Mouse (Mus musculus): Measurements from ENCODE around the gene Brca2. TPM values are rescaled to one million over a fixed set of nuclear protein-coding genes. Genes with fewer than 3 reads are reported as not detected.

Gene Brca2
- total and polyA plus RNA-seq, 3 experiments: 13.8 to 24.0 (median 17.1) TPM

GRCm38 (mm10) chr5:150519551-150519950 is 2.9 kb upstream of the Brca2 start (continued):
- TF ChIP-seq MAX (IDR thresholded peaks at IDR 0.05; ENCODE audit: low read length): no peak
- 0 out of 2 replicates have a peak, but pooled peaks have one; percentile 26 for TF ChIP-seq JUND (conservative IDR thresholded peaks at IDR 0.05; ENCODE audit: low read depth, low read length)
- TF ChIP-seq PAX5 (IDR thresholded peaks at IDR 0.05; ENCODE audit: low read length): no peak

- H3K4me2 ChIP-seq (ENCODE audit: insufficient read depth, low read depth, poor library complexity, severe bottlenecking): peak overlapping the region; percentile 93
- no peaks in the 10 kb centered on the region for H3K9me3 ChIP-seq (replicated peaks; ENCODE audit: low read length)
- peaks cover 6 to 14% of the 10 kb centered on the region in 2 experiments for H3K36me3 ChIP-seq (replicated peaks in 1 of 2; ENCODE audit: control insufficient read depth in 1 of 2, insufficient read depth in 1 of 2, low read length in 1 of 2)
- peak overlapping the region; percentile 83 to 91 (median 88) for H3K4me3 ChIP-seq (replicated peaks in 1 of 3; ENCODE audit: low read depth in 2 of 3, low read length in 2 of 3, poor library complexity in 1 of 3)
- in situ Hi-C loops (cut with MboI; ENCODE audit: low pct_ligation_motif_present, low pct_unique_long_range_greater_than_20kb, low sequenced_read_pairs): no loop called here
- dilution Hi-C loops (cut with MboI; ENCODE audit: extremely low pct_ligation_motif_present, extremely low pct_unique_long_range_greater_than_20kb, low sequenced_read_pairs): no loop called here
- peak; percentile 23 for DNase-seq (ENCODE audit: extremely low read depth)
- no peaks in the 10 kb centered on the region; the same call in 1 of the 2 replicates for H3K79me2 ChIP-seq (replicated peaks; ENCODE audit: control insufficient read depth, extremely low read depth, insufficient read depth, poor library complexity, severe bottlenecking)
- H3K27ac ChIP-seq (ENCODE audit: insufficient read depth, low read depth): 0 out of 2 replicates have a peak overlapping the region, but pooled peaks have one; percentile 14
- H3K27me3 ChIP-seq (replicated peaks): no peaks in the 10 kb centered on the region
- TF ChIP-seq TBP (conservative IDR thresholded peaks at IDR 0.05; ENCODE audit: low read depth, low read length): no peak
- TF ChIP-seq CHD1 (IDR thresholded peaks at IDR 0.05; ENCODE audit: low read depth, low read length): no peak
- TF ChIP-seq ELF1 (IDR thresholded peaks at IDR 0.05; ENCODE audit: low read depth, low read length): no peak
- no peak for TF ChIP-seq SIN3A (IDR thresholded peaks at IDR 0.05; ENCODE audit: low read length)
- TF ChIP-seq JUN (IDR thresholded peaks at IDR 0.05; ENCODE audit: insufficient read depth, low read depth, low read length): no peak
- TF ChIP-seq ZNF384 (IDR thresholded peaks at IDR 0.05; ENCODE audit: low read depth, low read length): no peak
- TF ChIP-seq MAFK (IDR thresholded peaks at IDR 0.05; ENCODE audit: insufficient replicate concordance, low read length): no peak
- TF ChIP-seq MXI1 (IDR thresholded peaks at IDR 0.05; ENCODE audit: low read depth, low read length): no peak
- TF ChIP-seq MEF2A (IDR thresholded peaks at IDR 0.05; ENCODE audit: borderline replicate concordance, low read depth, low read length): no peak
- TF ChIP-seq USF2 (conservative IDR thresholded peaks at IDR 0.05; ENCODE audit: low read depth, low read length): no peak
- TF ChIP-seq MYC (IDR thresholded peaks at IDR 0.05; ENCODE audit: low read depth, low read length): no peak
- TF ChIP-seq E2F4 (IDR thresholded peaks at IDR 0.05; ENCODE audit: insufficient replicate concordance, low read depth, low read length): no peak
- TF ChIP-seq RCOR1 (conservative IDR thresholded peaks at IDR 0.05; ENCODE audit: low read depth, low read length): no peak
- TF ChIP-seq RAD21 (IDR thresholded peaks at IDR 0.05; ENCODE audit: low read depth, low read length): no peak
- TF ChIP-seq IRF4 (IDR thresholded peaks at IDR 0.05; ENCODE audit: low read depth, low read length): no peak
- H3K4me1 ChIP-seq (ENCODE audit: control insufficient read depth in 1 of 2, insufficient read depth in 2 of 2): peaks cover 5 to 18% of the 10 kb centered on the region in 2 experiments; a peak in 3 of 4 replicates
- H3K9ac ChIP-seq (ENCODE audit: insufficient read depth, low read depth): peak overlapping the region; percentile 78
Observed at GRCm38 (mm10) chr5:150522867-150523234, 421 bp downstream of the Brca2 start.

DNA sequence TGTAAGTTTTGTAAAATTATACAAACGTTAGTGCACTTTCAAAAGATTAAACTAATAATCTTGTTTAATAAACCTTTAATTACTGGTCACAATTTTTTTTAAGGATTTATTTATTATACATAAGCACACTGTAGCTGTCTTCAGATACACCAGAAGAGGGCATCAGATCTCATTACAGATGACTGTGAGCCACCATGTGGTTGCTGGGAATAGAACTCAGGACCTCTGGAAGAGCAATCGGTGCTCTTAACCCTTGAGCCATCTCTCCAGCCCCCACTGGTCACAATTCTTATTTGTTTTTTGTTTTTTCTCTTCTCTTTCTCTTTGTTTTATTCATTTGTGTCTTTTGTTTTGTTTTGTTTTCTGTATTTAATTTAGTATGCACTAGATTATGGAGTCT is 2.8 kb downstream of the Brca2 start:
- dilution Hi-C loops (cut with MboI; ENCODE audit: extremely low pct_ligation_motif_present, extremely low pct_unique_long_range_greater_than_20kb, low sequenced_read_pairs): no loop called here

More for the DNA sequence above, 2.8 kb downstream of the Brca2 start:
- Histone ChIP-seq H3K27ac (ENCODE audit: insufficient read depth, low read depth) (no peak overlapping the region), H3K4me2 (ENCODE audit: insufficient read depth, low read depth, poor library complexity, severe bottlenecking) (no peak overlapping the region), H3K4me1 (ENCODE audit: control insufficient read depth in 1 of 2, insufficient read depth in 2 of 2) (peaks cover 5 to 18% of the 10 kb centered on the region in 2 experiments; a peak in 3 of 4 replicates), H3K9me3 (replicated peaks; ENCODE audit: low read length) (no peaks in the 10 kb centered on the region), H3K79me2 (replicated peaks; ENCODE audit: control insufficient read depth, extremely low read depth, insufficient read depth, poor library complexity, severe bottlenecking) (no peaks in the 10 kb centered on the region; the same call in 1 of the 2 replicates), H3K36me3 (replicated peaks in 1 of 2; ENCODE audit: control insufficient read depth in 1 of 2, insufficient read depth in 1 of 2, low read length in 1 of 2) (peaks cover 7 to 23% of the 10 kb centered on the region in 2 experiments), H3K9ac (ENCODE audit: insufficient read depth, low read depth) (no peak overlapping the region), H3K4me3 (replicated peaks in 1 of 3; ENCODE audit: low read depth in 2 of 3, low read length in 2 of 3, poor library complexity in 1 of 3) (no peak overlapping the region), H3K27me3 (replicated peaks) (no peaks in the 10 kb centered on the region)
- in situ Hi-C loops (cut with MboI; ENCODE audit: low pct_ligation_motif_present, low pct_unique_long_range_greater_than_20kb, low sequenced_read_pairs): no loop called here
- no peak for TF ChIP-seq RAD21 (IDR thresholded peaks at IDR 0.05; ENCODE audit: low read depth, low read length)
- peak in 1 of 2 experiments; percentile 35; a peak in 1 of 4 replicates for TF ChIP-seq CTCF (conservative IDR thresholded peaks at IDR 0.05 in 1 of 2, IDR thresholded peaks at IDR 0.05 in 1 of 2; ENCODE audit: low read depth in 2 of 2, low read length in 2 of 2)
- TF ChIP-seq EP300 (IDR thresholded peaks at IDR 0.05; ENCODE audit: low read length): no peak
- DNase-seq (ENCODE audit: extremely low read depth): no peak
